Mouse (Mus musculus) intestine, embryonic 16.5 days (tissue): Measurements from ENCODE around the gene Cdca7l. TPM values are rescaled to one million over a fixed set of nuclear protein-coding genes. Genes with fewer than 3 reads are reported as not detected.

Experiments used
- ATAC-seq: fragments of 200-750 bp; cut with Nextera tagmentation; 2 replicates; pipeline ENCODE4 v1.8.0; 2017; ENCODE audit warnings: moderate TSS enrichment, moderate library complexity
- H3K27ac ChIP-seq: fragments of 300-500 bp; sonication (generic); 2 replicates; pipeline ENCODE4 v1.5.1; 2014; ENCODE audit warnings: mild to moderate bottlenecking, low read length
- H3K27me3 ChIP-seq: fragments of 300-500 bp; sonication (generic); replicated peaks from 2 replicates; pipeline ENCODE4 v1.6.1; 2014; ENCODE audit warnings: low read length, control low read depth, mixed read lengths; ENCODE audit not compliant: control insufficient read depth, insufficient read depth
- H3K36me3 ChIP-seq: fragments of 300-500 bp; sonication (generic); 2 replicates; pipeline ENCODE4 v1.6.1; 2014; ENCODE audit warnings: low read length, control low read depth; ENCODE audit not compliant: control insufficient read depth, insufficient read depth
- H3K4me1 ChIP-seq: fragments of 300-500 bp; sonication (generic); 2 replicates; pipeline ENCODE4 v1.6.1; 2014; ENCODE audit warnings: low read length, control low read depth, mixed read lengths; ENCODE audit not compliant: control insufficient read depth, insufficient read depth
- H3K4me2 ChIP-seq: fragments of 300-500 bp; sonication (generic); 2 replicates; pipeline ENCODE4 v1.6.1; 2014; ENCODE audit warnings: low read depth, low read length, control low read depth
- H3K4me3 ChIP-seq: fragments of 300-500 bp; sonication (generic); 2 replicates; pipeline ENCODE4 v1.5.1; 2014; ENCODE audit warnings: mild to moderate bottlenecking, low read length
- H3K9ac ChIP-seq: fragments of 300-500 bp; sonication (generic); 2 replicates; pipeline ENCODE4 v1.6.1; 2014; ENCODE audit warnings: low read depth, low read length
- H3K9me3 ChIP-seq: fragments of 300-500 bp; sonication (generic); 2 replicates; pipeline ENCODE4 v1.6.1; 2016; ENCODE audit warnings: low read length, control low read depth; ENCODE audit not compliant: control insufficient read depth
- WGBS: fragments of 180-500 bp; shearing (Covaris S2); extraction: QIAGEN DNeasy Blood & Tissue Kit; methylation state at CpG from one replicate; pipeline ENCODE4 v1.1.7; 2014; 5-methylcytosine and 5-hydroxymethylcytosine counted together
- polyA plus RNA-seq: library from polyadenylated mRNA; unstranded; fragments of >200 nt; fragmentation: Nextera tagmentation; extraction: Ambion mirVana; gene quantifications from 2 replicates; pipeline ENCODE4 v1.2.1, GENCODE M21; 2015

The Cdca7l gene
- polyA plus RNA-seq, 1 experiment from 2014 or later = 33.0 TPM

DNA sequence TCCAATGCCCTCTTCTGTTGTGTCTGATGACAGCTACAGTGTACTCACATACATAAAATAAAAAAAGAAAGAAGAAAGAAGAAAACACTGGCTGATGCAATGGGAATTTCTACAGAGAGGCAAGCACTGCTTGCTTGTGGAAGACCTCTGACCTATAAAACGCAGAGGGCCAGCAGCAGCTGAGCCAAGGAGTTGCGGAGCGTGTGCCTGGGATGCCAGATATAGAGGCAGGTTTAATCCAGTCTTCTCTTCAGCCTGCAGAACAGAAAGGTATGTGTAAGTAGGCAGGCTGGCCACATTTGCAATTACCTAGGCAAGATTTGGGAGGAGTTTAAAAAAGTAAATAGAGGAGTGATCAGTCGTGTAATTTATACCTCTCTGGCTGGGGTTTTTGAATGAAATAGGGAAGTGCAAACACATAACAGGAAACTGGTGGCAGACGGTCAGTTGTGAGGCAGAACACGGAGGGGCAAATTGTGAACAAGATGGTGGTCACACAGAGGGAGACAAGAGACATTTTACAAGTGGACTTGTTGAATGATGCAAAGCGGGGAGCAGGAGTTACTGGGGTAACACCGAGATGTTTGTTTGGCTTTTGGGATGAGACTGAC is 27.4 kb downstream of the Cdca7l start:
- ATAC-seq = no peak
- Histone ChIP-seq H3K9ac (no peak overlapping the region), H3K9me3 (no peaks in the 10 kb centered on the region), H3K4me3 (no peak overlapping the region), H3K27ac (no peak overlapping the region), H3K4me2 (no peak overlapping the region), H3K36me3 (no peaks in the 10 kb centered on the region), H3K4me1 (no peaks in the 10 kb centered on the region; the same call in 1 of the 2 replicates), H3K27me3 (no peaks in the 10 kb centered on the region)
- WGBS = 50% methylated on average over 8 of the region's 8 CpGs

DNA sequence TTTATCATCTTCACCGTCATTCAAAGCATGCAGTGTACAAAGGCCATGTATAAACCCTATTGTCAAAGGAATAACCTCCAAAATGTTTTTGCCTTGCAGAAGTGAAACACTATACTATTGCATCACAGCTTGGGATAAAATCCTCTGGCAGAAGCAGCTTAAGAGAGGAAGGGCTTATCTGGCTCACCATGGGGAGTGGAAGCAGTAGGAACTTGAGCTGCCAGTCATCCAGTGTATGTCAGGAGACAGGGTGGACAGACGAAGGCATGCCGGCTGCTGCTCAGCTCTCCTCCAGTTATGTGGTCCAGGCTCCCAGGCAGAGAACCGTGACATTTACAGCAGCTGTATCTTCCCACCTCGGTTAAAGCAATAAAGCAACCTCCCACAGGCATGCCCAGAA is 28.1 kb downstream of the Cdca7l start:
- Histone ChIP-seq H3K4me1 (no peaks in the 10 kb centered on the region; the same call in 1 of the 2 replicates), H3K9me3 (no peaks in the 10 kb centered on the region), H3K36me3 (no peaks in the 10 kb centered on the region), H3K27ac (no peak overlapping the region), H3K4me2 (no peak overlapping the region), H3K27me3 (no peaks in the 10 kb centered on the region), H3K9ac (no peak overlapping the region), H3K4me3 (no peak overlapping the region)
- ATAC-seq = no peak
- 46% methylated on average over 5 of the region's 5 CpGs for WGBS

DNA sequence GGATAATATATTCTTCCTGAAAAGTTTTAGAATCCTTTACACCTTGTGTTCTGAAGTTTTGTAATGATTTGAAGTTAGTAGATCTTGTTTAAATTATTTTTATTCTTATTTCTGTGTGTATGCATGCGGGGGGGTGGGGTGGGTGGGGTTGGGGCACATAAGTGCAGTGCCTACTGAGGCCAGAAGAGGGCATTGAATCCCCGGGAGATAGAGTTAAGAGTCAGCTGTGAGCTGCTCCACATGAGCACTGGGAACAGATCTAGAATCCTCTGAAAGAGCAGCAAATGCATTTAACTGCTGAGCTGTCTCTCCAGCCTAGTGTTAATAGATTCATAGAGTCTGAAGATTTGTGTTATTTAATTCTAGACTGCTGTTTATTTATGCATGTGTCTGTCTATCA is 30.6 kb downstream of the Cdca7l start:
- H3K27ac ChIP-seq = no peak overlapping the region
- H3K36me3 ChIP-seq = no peaks in the 10 kb centered on the region
- no peaks in the 10 kb centered on the region; the same call in 1 of the 2 replicates for H3K4me1 ChIP-seq
- no peak for ATAC-seq
- H3K27me3 ChIP-seq = no peaks in the 10 kb centered on the region
- no peak overlapping the region for H3K4me2 ChIP-seq
- WGBS = 85% methylated on average over 2 of the region's 2 CpGs
- H3K9ac ChIP-seq = no peak overlapping the region
- no peaks in the 10 kb centered on the region for H3K9me3 ChIP-seq
- H3K4me3 ChIP-seq = no peak overlapping the region

DNA sequence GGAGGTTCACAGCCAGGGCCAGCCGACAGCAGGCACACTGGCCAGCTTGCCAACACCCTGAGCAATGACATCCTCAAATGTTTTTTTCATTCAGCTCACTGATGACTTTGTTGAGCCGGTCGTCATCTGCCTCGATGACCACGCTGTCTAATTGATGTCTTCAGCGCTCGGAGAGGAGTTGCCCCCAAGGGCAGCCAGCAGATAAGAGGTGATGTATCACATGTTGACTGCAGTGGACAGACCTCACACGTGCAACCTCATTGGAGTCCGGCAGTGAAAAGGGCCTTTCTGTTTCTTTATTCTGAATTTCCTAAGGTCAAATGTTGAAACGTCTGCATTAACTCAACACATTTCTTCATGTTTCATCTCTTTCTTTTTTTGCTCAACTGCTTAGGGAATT is 31.3 kb downstream of the Cdca7l start:
- H3K4me1 ChIP-seq = no peaks in the 10 kb centered on the region; the same call in 1 of the 2 replicates
- 34% methylated on average over 10 of the region's 10 CpGs for WGBS
- H3K4me2 ChIP-seq = no peak overlapping the region
- H3K36me3 ChIP-seq = no peaks in the 10 kb centered on the region
- no peak for ATAC-seq
- no peak overlapping the region for H3K9ac ChIP-seq
- no peaks in the 10 kb centered on the region for H3K9me3 ChIP-seq
- no peak overlapping the region for H3K4me3 ChIP-seq
- H3K27ac ChIP-seq = no peak overlapping the region
- H3K27me3 ChIP-seq = no peaks in the 10 kb centered on the region

DNA sequence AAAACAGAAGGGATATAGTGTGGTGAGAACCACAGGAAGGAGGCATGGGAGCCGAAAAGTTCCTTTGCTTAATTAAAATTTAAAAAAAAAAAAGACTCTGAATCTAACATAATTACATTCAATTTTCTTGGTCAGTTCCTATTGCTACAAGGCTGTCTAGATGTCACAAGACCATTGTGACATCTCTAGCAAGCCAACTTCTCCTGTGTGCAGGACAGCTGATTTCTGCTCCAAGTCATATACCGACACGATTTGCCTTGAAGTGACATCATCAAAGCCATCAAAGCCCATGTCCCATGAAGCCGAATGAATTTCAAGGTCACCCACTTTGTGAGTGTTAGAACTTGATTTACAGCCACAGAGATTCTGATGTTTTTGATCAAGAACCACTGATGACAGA is 33.3 kb downstream of the Cdca7l start:
- no peak overlapping the region for H3K4me3 ChIP-seq
- WGBS = 88% methylated on average over 4 of the region's 4 CpGs
- no peak for ATAC-seq

DNA sequence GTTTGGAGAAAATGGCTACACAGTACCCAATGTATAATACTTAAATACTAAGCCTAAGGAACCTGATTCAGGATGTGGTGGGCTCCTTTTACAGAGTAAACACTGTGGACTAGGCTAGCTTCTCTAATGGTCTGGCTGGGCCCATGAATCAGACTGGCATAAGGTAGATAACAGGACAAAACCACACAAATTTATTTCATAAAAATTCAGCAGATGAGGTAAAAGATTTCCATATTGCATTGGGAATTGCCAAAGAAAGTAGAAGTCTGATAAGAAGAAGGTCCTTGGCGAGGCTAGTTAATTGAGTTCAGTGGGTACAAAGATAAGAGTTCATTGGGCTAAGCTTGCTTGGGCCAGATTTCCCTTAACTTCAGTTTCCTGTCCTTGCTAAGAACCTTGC is 36.6 kb downstream of the Cdca7l start:
- ATAC-seq = no peak
- H3K9me3 ChIP-seq = no peaks in the 10 kb centered on the region
- WGBS = 58% methylated on average over 1 of the region's 1 CpGs

More for the DNA sequence above, 33.3 kb downstream of the Cdca7l start:
- Histone ChIP-seq H3K4me2 (no peak overlapping the region), H3K4me1 (no peaks in the 10 kb centered on the region; the same call in 1 of the 2 replicates), H3K9ac (no peak overlapping the region), H3K9me3 (no peaks in the 10 kb centered on the region), H3K36me3 (no peaks in the 10 kb centered on the region), H3K27me3 (no peaks in the 10 kb centered on the region), H3K27ac (no peak overlapping the region)

DNA sequence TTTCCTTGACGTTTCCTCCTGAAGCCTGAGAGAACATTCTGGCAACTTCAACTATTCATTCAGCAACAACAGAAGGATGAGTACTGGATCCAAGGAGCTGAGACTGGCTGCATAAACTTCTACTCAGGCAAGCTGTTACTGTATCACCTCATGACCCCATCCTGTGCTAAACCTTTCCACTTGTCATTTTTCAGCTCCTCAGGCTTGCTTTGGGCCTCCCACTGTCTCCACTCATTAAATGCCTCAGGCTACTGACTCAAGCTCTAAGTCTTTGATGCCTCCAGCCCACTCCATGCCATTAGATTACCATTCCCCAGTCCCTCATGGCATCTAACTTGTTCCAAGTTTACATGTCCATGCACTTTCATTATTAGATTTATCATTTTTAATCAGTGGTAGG is 38.6 kb downstream of the Cdca7l start:
- Histone ChIP-seq H3K4me3 (no peak overlapping the region), H3K9ac (no peak overlapping the region), H3K9me3 (no peaks in the 10 kb centered on the region), H3K4me2 (no peak overlapping the region), H3K27ac (no peak overlapping the region), H3K4me1 (peaks cover 10% of the 10 kb centered on the region), H3K36me3 (no peaks in the 10 kb centered on the region), H3K27me3 (peaks cover 3% of the 10 kb centered on the region; the same call in 1 of the 2 replicates)
- 82% methylated on average over 1 of the region's 1 CpGs for WGBS
- no peak for ATAC-seq

More for the DNA sequence above, 36.6 kb downstream of the Cdca7l start:
- Histone ChIP-seq H3K36me3 (no peaks in the 10 kb centered on the region), H3K9ac (no peak overlapping the region), H3K27me3 (peaks cover 3% of the 10 kb centered on the region; the same call in 1 of the 2 replicates), H3K4me1 (peaks cover 10% of the 10 kb centered on the region), H3K4me2 (no peak overlapping the region), H3K27ac (no peak overlapping the region), H3K4me3 (no peak overlapping the region)

DNA sequence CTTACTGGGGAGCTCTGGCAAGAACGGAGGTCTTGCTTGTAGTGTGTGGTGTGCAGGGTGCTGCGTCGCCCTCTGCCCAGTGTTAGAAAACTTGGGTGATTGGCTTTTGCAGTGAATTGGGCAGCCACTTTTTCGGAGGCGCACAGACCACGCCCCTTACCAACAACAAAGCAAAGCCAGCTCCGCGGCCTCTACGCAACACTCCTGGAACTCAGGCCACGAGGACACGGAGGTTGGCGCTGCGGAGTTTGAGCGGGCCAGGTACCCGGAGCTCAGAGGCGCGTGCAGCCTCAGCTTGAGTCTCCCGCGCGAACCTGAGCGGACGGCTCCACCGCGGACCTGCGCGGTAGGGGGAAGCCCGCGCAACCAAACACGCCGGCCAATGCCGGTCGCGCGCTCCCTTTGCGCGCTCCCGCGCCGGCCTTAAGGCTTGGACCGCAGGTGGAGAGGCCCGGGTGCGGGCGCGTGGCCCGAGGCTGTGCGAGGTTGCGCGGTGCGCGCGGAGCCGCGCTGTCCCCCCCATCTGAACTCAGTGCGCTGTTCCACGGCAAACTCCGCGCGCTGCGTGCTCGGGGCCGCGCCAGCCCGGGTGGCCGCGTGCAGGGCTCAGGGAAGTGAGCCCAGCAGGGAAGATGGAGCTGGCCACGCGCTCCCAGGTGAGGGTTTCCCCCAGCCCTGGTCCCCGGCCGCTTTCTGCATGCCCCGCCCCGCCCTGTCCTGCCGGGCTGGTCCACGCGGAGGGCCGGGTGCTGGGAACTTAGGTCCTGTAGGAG is 39.4 kb downstream of the Cdca7l start:
- Histone ChIP-seq H3K9me3 (no peaks in the 10 kb centered on the region), H3K4me2 (peak overlapping the region; percentile 93), H3K9ac (peak overlapping the region; percentile 89), H3K27me3 (peaks cover 3% of the 10 kb centered on the region; the same call in 1 of the 2 replicates), H3K36me3 (no peaks in the 10 kb centered on the region), H3K4me1 (peaks cover 10% of the 10 kb centered on the region), H3K27ac (peak overlapping the region; percentile 66), H3K4me3 (peak overlapping the region; percentile 90)
- peak; percentile 94 for ATAC-seq
- under 1% methylated on average over 75 of the region's 75 CpGs for WGBS

DNA sequence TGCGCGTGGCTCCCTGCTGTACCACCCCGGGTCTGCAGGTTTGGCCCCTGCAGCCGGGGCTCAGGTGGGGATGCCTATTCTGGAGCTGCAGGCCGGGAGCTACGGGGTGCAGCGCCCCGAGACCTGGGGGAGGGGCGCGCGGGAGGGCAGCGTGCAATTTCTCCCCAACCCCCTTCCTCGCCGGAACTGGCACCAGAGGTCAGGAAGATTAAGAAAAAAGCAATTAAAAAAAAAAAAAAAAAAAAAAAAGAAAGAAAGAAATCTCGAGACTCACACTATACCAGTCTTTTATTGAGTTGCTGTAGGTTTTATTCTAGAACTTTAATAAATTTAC is 40.0 kb downstream of the Cdca7l start:
- Histone ChIP-seq H3K9me3 (no peaks in the 10 kb centered on the region), H3K4me2 (peak overlapping the region; percentile 93), H3K9ac (peak overlapping the region; percentile 89), H3K4me3 (peak overlapping the region; percentile 90), H3K27me3 (peaks cover 3% of the 10 kb centered on the region; the same call in 1 of the 2 replicates), H3K36me3 (no peaks in the 10 kb centered on the region), H3K27ac (peak overlapping the region; percentile 66; the same call in 1 of the 2 replicates), H3K4me1 (peaks cover 10% of the 10 kb centered on the region)
- 0% methylated on average over 15 of the region's 15 CpGs for WGBS
- ATAC-seq = no peak
